Mouse (Mus musculus) forebrain, postnatal 0 days (tissue): ENCODE measurements around the gene Dnaaf1. TPM values are rescaled to one million over a fixed set of nuclear protein-coding genes. Genes with fewer than 3 reads are reported as not detected.

Source experiments
- ATAC-seq: fragments of 200-750 bp; cut with Nextera tagmentation; 2 replicates; pipeline ENCODE4 v1.8.0; 2017; ENCODE audit warnings: mild to moderate bottlenecking, moderate library complexity
- DNase-seq: peaks from one replicate; pipeline ENCODE4 v3.0.0-alpha.2; 2015
- H3K27ac ChIP-seq: fragments of 300-500 bp; sonication (generic); 2 replicates; pipeline ENCODE4 v1.5.1; 2014; ENCODE audit warnings: low read depth, mild to moderate bottlenecking, antibody characterized with exemption, low read length, moderate library complexity, mixed read lengths
- H3K27me3 ChIP-seq: fragments of 300-500 bp; sonication (generic); 2 replicates; pipeline ENCODE4 v1.6.1; 2014; ENCODE audit warnings: mild to moderate bottlenecking, low read length, mixed read lengths; ENCODE audit not compliant: insufficient read depth
- H3K36me3 ChIP-seq: fragments of 300-500 bp; sonication (generic); 2 replicates; pipeline ENCODE4 v1.6.1; 2014; ENCODE audit warnings: mild to moderate bottlenecking, moderate library complexity; ENCODE audit not compliant: insufficient read depth
- H3K4me1 ChIP-seq: fragments of 300-500 bp; sonication (generic); 2 replicates; pipeline ENCODE4 v1.6.1; 2014; ENCODE audit warnings: antibody characterized with exemption; ENCODE audit not compliant: insufficient read depth
- H3K4me2 ChIP-seq: fragments of 300-500 bp; sonication (generic); 2 replicates; pipeline ENCODE4 v1.6.1; 2014; ENCODE audit warnings: low read depth, mild to moderate bottlenecking, moderate library complexity
- H3K4me3 ChIP-seq: fragments of 300-500 bp; sonication (generic); 2 replicates; pipeline ENCODE4 v1.5.1; 2014; ENCODE audit warnings: low read depth, low read length, mixed read lengths
- H3K9ac ChIP-seq: fragments of 300-500 bp; sonication (generic); 2 replicates; pipeline ENCODE4 v1.6.1; 2014; ENCODE audit warnings: mild to moderate bottlenecking
- H3K9me3 ChIP-seq: fragments of 300-500 bp; sonication (generic); 2 replicates; pipeline ENCODE4 v1.6.1; 2016; ENCODE audit warnings: low read length
- CTCF ChIP-seq: sonication (generic); IDR thresholded peaks from 2 replicates; pipeline ENCODE4 v1.5.1; 2016; ENCODE audit warnings: antibody characterized with exemption, control low read depth, low read depth
- WGBS: fragments of 180-500 bp; shearing (Covaris S2); extraction: QIAGEN DNeasy Blood & Tissue Kit; methylation state at CpG from one replicate; pipeline ENCODE4 v1.1.7; 2014; 5-methylcytosine and 5-hydroxymethylcytosine counted together
- polyA plus RNA-seq: library from polyadenylated mRNA; unstranded; fragments of >200 nt; fragmentation: Nextera tagmentation; extraction: Ambion mirVana; gene quantifications from 2 replicates; pipeline ENCODE4 v1.2.1, GENCODE M21; 2015
- total RNA-seq: library from RNA; depleted of rRNA; stranded (reverse); fragments of >200 nt; gene quantifications from 2 replicates; pipeline ENCODE4 v1.2.3, GENCODE M21; 2014

The Dnaaf1 gene
- total and polyA plus RNA-seq, 2 experiments from 2014 or later = 0.98 TPM; not detected in 1

- 55% methylated on average over 10 of the region's 10 CpGs for WGBS
- Histone ChIP-seq H3K4me3 (no peak overlapping the region), H3K27me3 (no peaks in the 10 kb centered on the region), H3K9ac (no peak overlapping the region), H3K9me3 (no peaks in the 10 kb centered on the region), H3K27ac (no peak overlapping the region), H3K4me2 (no peak overlapping the region), H3K36me3 (no peaks in the 10 kb centered on the region), H3K4me1 (no peaks in the 10 kb centered on the region)
- TF ChIP-seq CTCF = no peak
- ATAC-seq (no peak), DNase-seq (no peak)
Measured at GRCm38 (mm10) chr8:119627613-119628359, 52.8 kb downstream of the Dnaaf1 start.

- H3K9me3 ChIP-seq = no peaks in the 10 kb centered on the region
- H3K36me3 ChIP-seq = no peaks in the 10 kb centered on the region
- H3K9ac ChIP-seq = no peak overlapping the region
- DNase-seq (no peak), ATAC-seq (no peak)
- 58% methylated on average over 3 of the region's 3 CpGs for WGBS
- H3K27me3 ChIP-seq = peaks cover 11% of the 10 kb centered on the region
- no peak overlapping the region for H3K27ac ChIP-seq
- no peaks in the 10 kb centered on the region for H3K4me1 ChIP-seq
- no peak overlapping the region for H3K4me2 ChIP-seq
- no peak for TF ChIP-seq CTCF
- no peak overlapping the region for H3K4me3 ChIP-seq
Measured at GRCm38 (mm10) chr8:119630841-119631240, 55.8 kb downstream of the Dnaaf1 start.

GRCm38 (mm10) chr8:119632246-119632645 is 57.2 kb downstream of the Dnaaf1 start:
- 88% methylated on average over 9 of the region's 9 CpGs for WGBS
- no peak for ATAC-seq
- H3K27ac ChIP-seq = no peak overlapping the region
- no peaks in the 10 kb centered on the region for H3K36me3 ChIP-seq
- DNase-seq = no peak
- H3K9ac ChIP-seq = no peak overlapping the region
- H3K9me3 ChIP-seq = no peaks in the 10 kb centered on the region
- peaks cover 11% of the 10 kb centered on the region for H3K27me3 ChIP-seq
- no peaks in the 10 kb centered on the region for H3K4me1 ChIP-seq
- TF ChIP-seq CTCF = no peak
- no peak overlapping the region for H3K4me2 ChIP-seq
- H3K4me3 ChIP-seq = no peak overlapping the region

GRCm38 (mm10) chr8:119632909-119633308 is 57.9 kb downstream of the Dnaaf1 start:
- no peak for DNase-seq
- TF ChIP-seq CTCF = no peak
- ATAC-seq = no peak
- Histone ChIP-seq H3K27me3 (peaks cover 11% of the 10 kb centered on the region), H3K4me1 (no peaks in the 10 kb centered on the region), H3K27ac (no peak overlapping the region), H3K4me2 (no peak overlapping the region), H3K9me3 (no peaks in the 10 kb centered on the region), H3K36me3 (no peaks in the 10 kb centered on the region), H3K9ac (no peak overlapping the region), H3K4me3 (no peak overlapping the region)
- 58% methylated on average over 29 of the region's 29 CpGs for WGBS

GRCm38 (mm10) chr8:119634616-119635336 is 59.7 kb downstream of the Dnaaf1 start:
- WGBS = 17% methylated on average over 14 of the region's 14 CpGs
- no peak for DNase-seq

GRCm38 (mm10) chr8:119635378-119635777 is 60.3 kb downstream of the Dnaaf1 start, which contains the start of gene Kcng4:
Kcng4 (minus strand) TSS chr8:119635680.
- no peak for TF ChIP-seq CTCF
- H3K9ac ChIP-seq = no peak within 1 kb of the TSS
- H3K27ac ChIP-seq = no peak within 1 kb of the TSS
- WGBS = 38% methylated on average over 6 of the region's 6 CpGs
- no peaks in the 10 kb centered on the region for H3K36me3 ChIP-seq
- ATAC-seq = no peak
- no peak within 1 kb of the TSS for H3K4me2 ChIP-seq
- H3K27me3 ChIP-seq = peaks cover 11% of the 10 kb centered on the region
- no peaks in the 10 kb centered on the region for H3K4me1 ChIP-seq
- DNase-seq = no peak
- H3K9me3 ChIP-seq = no peaks in the 10 kb centered on the region
- no peak within 1 kb of the TSS for H3K4me3 ChIP-seq

More at GRCm38 (mm10) chr8:119634616-119635336, 59.7 kb downstream of the Dnaaf1 start:
- H3K27me3 ChIP-seq = peaks cover 11% of the 10 kb centered on the region
- H3K4me3 ChIP-seq = no peak overlapping the region
- H3K9me3 ChIP-seq = no peaks in the 10 kb centered on the region
- no peaks in the 10 kb centered on the region for H3K36me3 ChIP-seq
- ATAC-seq = no peak
- no peak overlapping the region for H3K27ac ChIP-seq
- no peak overlapping the region for H3K4me2 ChIP-seq
- no peak overlapping the region for H3K9ac ChIP-seq
- no peak for TF ChIP-seq CTCF
- H3K4me1 ChIP-seq = no peaks in the 10 kb centered on the region

GRCm38 (mm10) chr8:119635958-119636357 is 60.9 kb downstream of the Dnaaf1 start:
- Histone ChIP-seq H3K9me3 (no peaks in the 10 kb centered on the region), H3K36me3 (no peaks in the 10 kb centered on the region), H3K4me3 (no peak overlapping the region), H3K9ac (no peak overlapping the region), H3K4me1 (no peaks in the 10 kb centered on the region), H3K27me3 (peaks cover 11% of the 10 kb centered on the region), H3K27ac (no peak overlapping the region), H3K4me2 (no peak overlapping the region)
- 62% methylated on average over 2 of the region's 2 CpGs for WGBS
- DNase-seq = no peak
- TF ChIP-seq CTCF = no peak
- no peak for ATAC-seq
